Mouse (Mus musculus): ENCODE measurements around the gene Stub1. TPM values are rescaled to one million over a fixed set of nuclear protein-coding genes. Genes with fewer than 3 reads are reported as not detected.

The Stub1 gene
- total RNA-seq, 1 experiment from 2014 or later, result 64.1 TPM

Other genes with a start within 250 kb of the Stub1 start
- not detected in 4 replicates for gene Gng13, start 116.2 kb downstream of the Stub1 start, total RNA-seq (2023; ENCODE audit: inconsistent age)
- 6.4 to 12.4 TPM (median 8.6 TPM) in 4 replicates for gene Chtf18, start 106.0 kb downstream of the Stub1 start, total RNA-seq (2023; ENCODE audit: inconsistent age)
- 5.2 to 7.4 TPM (median 7.3 TPM) in 4 replicates for gene Rpusd1, start 105.7 kb downstream of the Stub1 start, total RNA-seq (2023; ENCODE audit: inconsistent age)
- not detected in 4 replicates for gene Mslnl, start 97.4 kb downstream of the Stub1 start, total RNA-seq (2023; ENCODE audit: inconsistent age)
- gene Msln, start 79.0 kb downstream of the Stub1 start, total RNA-seq (2023; ENCODE audit: inconsistent age), result 1.6 TPM in 1 of 4 replicates, not detected in the others
- gene Narfl, start 59.6 kb downstream of the Stub1 start, total RNA-seq (2023; ENCODE audit: inconsistent age), result 27.3 to 40.0 TPM (median 36.0 TPM) in 4 replicates
- 16.0 to 24.2 TPM (median 19.1 TPM) in 4 replicates for gene Haghl, start 47.7 kb downstream of the Stub1 start, total RNA-seq (2023; ENCODE audit: inconsistent age)
- gene Ccdc78, start 46.8 kb downstream of the Stub1 start, total RNA-seq (2023; ENCODE audit: inconsistent age), result not detected in 4 replicates
- 46.3 to 58.4 TPM (median 50.0 TPM) in 4 replicates for gene Fam173a, start 40.5 kb downstream of the Stub1 start, total RNA-seq (2023; ENCODE audit: inconsistent age)
- 1.5 TPM in 1 of 4 replicates, not detected in the others for gene AC134908.4, start 37.7 kb downstream of the Stub1 start, total RNA-seq (2023; ENCODE audit: inconsistent age)
- 10.2 to 15.1 TPM (median 13.2 TPM) in 4 replicates for gene Metrn, start 36.3 kb downstream of the Stub1 start, total RNA-seq (2023; ENCODE audit: inconsistent age)
- not detected in 4 replicates for gene Fbxl16, start 24.3 kb downstream of the Stub1 start, total RNA-seq (2023; ENCODE audit: inconsistent age)
- gene Wdr24, start 9.8 kb downstream of the Stub1 start, total RNA-seq (2023; ENCODE audit: inconsistent age), result 17.0 to 23.5 TPM (median 22.7 TPM) in 4 replicates
- gene Jmjd8, start 4.5 kb downstream of the Stub1 start, total RNA-seq (2023; ENCODE audit: inconsistent age), result 26.8 to 30.2 TPM (median 29.3 TPM) in 4 replicates
- 0.84 to 2.9 TPM (median 1.9 TPM) in 4 replicates for gene Rhbdl1, start 3.9 kb upstream of the Stub1 start, total RNA-seq (2023; ENCODE audit: inconsistent age)
- 3.4 to 4.4 TPM (median 3.6 TPM) in 4 replicates for gene Gm20683, start 8.4 kb upstream of the Stub1 start, total RNA-seq (2023; ENCODE audit: inconsistent age)
- 61.4 to 71.1 TPM (median 69.6 TPM) in 4 replicates for gene Rhot2, start 11.4 kb upstream of the Stub1 start, total RNA-seq (2023; ENCODE audit: inconsistent age)
- gene Wdr90, start 28.1 kb upstream of the Stub1 start, total RNA-seq (2023; ENCODE audit: inconsistent age), result 33.3 to 45.0 TPM (median 38.3 TPM) in 4 replicates
- 0.69 to 3.3 TPM (median 3.0 TPM) in 3 of 4 replicates, not detected in the other for gene Mcrip2, start 35.4 kb upstream of the Stub1 start, total RNA-seq (2023; ENCODE audit: inconsistent age)
- 24.4 to 27.9 TPM (median 26.1 TPM) in 4 replicates for gene Mettl26, start 41.7 kb upstream of the Stub1 start, total RNA-seq (2023; ENCODE audit: inconsistent age)
- gene Wfikkn1, start 47.5 kb upstream of the Stub1 start, total RNA-seq (2023; ENCODE audit: inconsistent age), result 5.7 to 6.6 TPM (median 6.0 TPM) in 4 replicates
- gene Rab40c, start 86.3 kb upstream of the Stub1 start, total RNA-seq (2023; ENCODE audit: inconsistent age), result 20.9 to 25.3 TPM (median 23.0 TPM) in 4 replicates
- gene Pigq, start 111.5 kb upstream of the Stub1 start, total RNA-seq (2023; ENCODE audit: inconsistent age), result 75.7 to 84.9 TPM (median 77.1 TPM) in 4 replicates
- gene Nhlrc4, start 111.6 kb upstream of the Stub1 start, total RNA-seq (2023; ENCODE audit: inconsistent age), result not detected in 4 replicates
- gene A930017K11Rik, start 119.2 kb upstream of the Stub1 start, total RNA-seq (2023; ENCODE audit: inconsistent age), result 0.21 TPM in 1 of 4 replicates, not detected in the others
- gene Capn15, start 152.4 kb upstream of the Stub1 start, total RNA-seq (2023; ENCODE audit: inconsistent age), result 35.7 to 39.1 TPM (median 38.2 TPM) in 4 replicates
- gene Rab11fip3, start 236.2 kb upstream of the Stub1 start, total RNA-seq (2023; ENCODE audit: inconsistent age), result 9.1 to 12.2 TPM (median 10.4 TPM) in 4 replicates